In genomic region chr5:6769357-6769892, GRCm38 (mm10) we compare ENCODE assay signal across 21 mouse cellular contexts.
A peak's percentile ranks its signal among the peaks of the same experiment; 100 is the strongest.
DNase-seq lines count a peak whose midpoint lies in the region; ATAC-seq lines count a peak whose summit lies in the region.
"Had no signal": no experiment of that assay in that cellular context is flagged by ENCODE, and none has a peak within 500 bp of the region (broad histone marks: within the 10 kb centered on the region; RNA-seq: fewer than 3 reads in every experiment).

No protein-coding gene starts in this region.

- no peaks in the 10 kb centered on the region for H3K9me3 ChIP-seq in midbrain, embryonic 11.5 days (ENCODE audit: control insufficient read depth, low read length)
- H3K9me3 ChIP-seq in midbrain, embryonic 10.5 days (replicated peaks): no peaks in the 10 kb centered on the region
- no peaks in the 10 kb centered on the region for H3K9me3 ChIP-seq in neural tube, embryonic 12.5 days
- H3K9me3 ChIP-seq: embryonic facial prominence, embryonic 12.5 days; forebrain, embryonic 15.5 days; G1E; heart, embryonic 15.5 days had no signal

- no peaks in the 10 kb centered on the region for H3K36me3 ChIP-seq in midbrain, embryonic 11.5 days (ENCODE audit: control insufficient read depth, insufficient read depth, low read length)
- no peaks in the 10 kb centered on the region for H3K36me3 ChIP-seq in midbrain, embryonic 10.5 days
- no peaks in the 10 kb centered on the region for H3K36me3 ChIP-seq in neural tube, embryonic 12.5 days
- H3K36me3 ChIP-seq: embryonic facial prominence, embryonic 12.5 days; forebrain, embryonic 15.5 days; G1E; heart, embryonic 15.5 days had no signal

- DNase-seq in heart, adult 11 months: peak; percentile 71
- no peak for DNase-seq in heart, adult 8-10 months (ENCODE audit: low spot score)
- DNase-seq in midbrain, embryonic 11.5 days (ENCODE audit: low spot score, missing footprints): peak; percentile 39
- no peak for DNase-seq in midbrain, embryonic 10.5 days (ENCODE audit: low spot score)
- DNase-seq in testis, postnatal 14 days (ENCODE audit: low spot score): no peak
- DNase-seq in adrenal gland, adult (ENCODE audit: inconsistent age in 2 of 2, low spot score in 1 of 2): no peak
- DNase-seq: adrenal gland, postnatal 14 days; B cell, adult 2 months; cerebellum, adult 11-12 months; cerebellum, adult 9-10 months; cerebellum, postnatal 25 days; gastrocnemius, postnatal 36 days; heart, adult 18-20 months; heart, postnatal 14 days had no signal

- H3K27ac ChIP-seq in midbrain, embryonic 11.5 days (ENCODE audit: low read depth, low read length): no peak overlapping the region
- no peak overlapping the region for H3K27ac ChIP-seq in midbrain, embryonic 10.5 days (replicated peaks)
- H3K27ac ChIP-seq in neural tube, embryonic 12.5 days: no peak overlapping the region
- H3K27ac ChIP-seq: embryonic facial prominence, embryonic 12.5 days; forebrain, embryonic 15.5 days; heart, embryonic 15.5 days had no signal

- no peak overlapping the region for H3K4me3 ChIP-seq in midbrain, embryonic 11.5 days (ENCODE audit: low read depth, low read length)
- no peak overlapping the region for H3K4me3 ChIP-seq in midbrain, embryonic 10.5 days
- H3K4me3 ChIP-seq in neural tube, embryonic 12.5 days: no peak overlapping the region
- H3K4me3 ChIP-seq: embryonic facial prominence, embryonic 12.5 days; forebrain, embryonic 15.5 days; heart, embryonic 15.5 days had no signal

- no peaks in the 10 kb centered on the region for H3K4me1 ChIP-seq in midbrain, embryonic 11.5 days (ENCODE audit: control insufficient read depth, insufficient read depth, low read length)
- H3K4me1 ChIP-seq in midbrain, embryonic 10.5 days: no peaks in the 10 kb centered on the region
- H3K4me1 ChIP-seq in neural tube, embryonic 12.5 days: no peaks in the 10 kb centered on the region
- H3K4me1 ChIP-seq: embryonic facial prominence, embryonic 12.5 days; forebrain, embryonic 15.5 days; heart, embryonic 15.5 days had no signal

- 78% methylated on average over 6 of the region's 6 CpGs for WGBS in midbrain, embryonic 11.5 days
- 85% methylated on average over 6 of the region's 6 CpGs for WGBS in midbrain, embryonic 10.5 days
- WGBS in neural tube, embryonic 12.5 days: 63% methylated on average over 6 of the region's 6 CpGs

- no peaks in the 10 kb centered on the region for H3K27me3 ChIP-seq in midbrain, embryonic 11.5 days (ENCODE audit: control insufficient read depth, insufficient read depth, low read length)
- no peaks in the 10 kb centered on the region for H3K27me3 ChIP-seq in midbrain, embryonic 10.5 days (ENCODE audit: low read depth, poor library complexity, severe bottlenecking)
- H3K27me3 ChIP-seq in neural tube, embryonic 12.5 days (replicated peaks): no peaks in the 10 kb centered on the region
- H3K27me3 ChIP-seq: embryonic facial prominence, embryonic 12.5 days; forebrain, embryonic 15.5 days; heart, embryonic 15.5 days had no signal

- H3K4me2 ChIP-seq in midbrain, embryonic 11.5 days: no peak overlapping the region
- H3K4me2 ChIP-seq in neural tube, embryonic 12.5 days (replicated peaks): no peak overlapping the region
- H3K4me2 ChIP-seq: embryonic facial prominence, embryonic 12.5 days; forebrain, embryonic 15.5 days; heart, embryonic 11.5 days; heart, embryonic 15.5 days had no signal

- no peak overlapping the region for H3K9ac ChIP-seq in midbrain, embryonic 11.5 days (ENCODE audit: low read length)
- H3K9ac ChIP-seq in neural tube, embryonic 12.5 days: no peak overlapping the region
- H3K9ac ChIP-seq: embryonic facial prominence, embryonic 12.5 days; forebrain, embryonic 15.5 days; heart, embryonic 15.5 days had no signal

- no peak for ATAC-seq in midbrain, embryonic 11.5 days (ENCODE audit: low FRiP score)
- peak; percentile 82 for ATAC-seq in neural tube, embryonic 12.5 days (ENCODE audit: low FRiP score, low read depth)
- ATAC-seq: CD4-positive, CD25-positive, alpha-beta regulatory T cell, adult 4 months; forebrain, embryonic 15.5 days had no signal

Comparison
In these comparisons a context has a peak if more than half of its experiments do, and no peak if none do; other contexts are left out.
1. DNase-seq: peak in heart, adult 11 months (single experiment) and midbrain, embryonic 11.5 days (single experiment); none in heart, adult 8-10 months (single experiment), midbrain, embryonic 10.5 days (single experiment), testis, postnatal 14 days (single experiment) and adrenal gland, adult (0 of 2).